Mouse (Mus musculus): ENCODE measurements around the gene Gdpd5.

DNA sequence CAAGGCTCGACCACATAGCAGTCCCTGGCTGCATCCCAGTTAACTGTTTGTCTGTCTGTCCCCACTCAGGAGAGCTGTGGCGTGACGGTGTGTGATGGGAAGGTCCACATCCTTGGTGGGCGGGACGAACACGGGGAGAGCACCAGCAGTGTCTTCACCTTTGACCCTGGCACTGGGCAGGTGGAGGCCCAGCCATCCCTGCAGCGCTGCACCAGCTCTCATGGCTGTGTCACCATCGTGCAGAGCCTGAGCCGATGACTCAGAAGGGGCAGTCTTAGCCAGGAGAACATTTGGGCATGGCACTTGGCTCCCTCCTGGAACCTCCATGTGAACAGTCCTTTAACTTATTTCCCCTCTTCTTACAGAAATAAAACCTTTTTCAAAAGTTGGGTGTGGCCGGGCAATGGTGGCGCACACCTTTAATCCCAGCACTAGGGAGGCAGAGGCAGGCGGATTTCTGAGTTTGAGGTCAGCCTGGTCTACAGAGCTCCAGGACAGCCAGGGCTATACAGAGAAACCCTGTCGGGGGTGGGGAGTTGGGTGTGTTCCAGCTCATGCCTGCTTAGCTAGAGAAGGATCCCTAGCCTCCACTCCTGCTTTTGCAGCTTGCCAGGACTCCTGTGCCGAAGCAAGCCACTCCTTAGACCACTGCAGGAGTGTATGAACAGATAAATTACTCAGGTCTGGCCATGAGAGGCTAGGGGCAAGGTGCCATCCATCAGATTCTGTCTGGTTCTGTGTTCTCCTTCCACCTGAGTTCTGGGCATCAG is 92.6 kb downstream of the Gdpd5 start:
- TF ChIP-seq CTCF (IDR thresholded peaks at IDR 0.05; ENCODE audit: extremely low read depth, insufficient read depth, low read length) (no peak), POLR2A (IDR thresholded peaks at IDR 0.05; ENCODE audit: extremely low read depth, insufficient read depth, low read length) (no peak)

Data from cortical plate, adult 2 months (tissue).